Mouse (Mus musculus) G1E-ER4 (cell line): ENCODE results near the gene Cog6. TPM values are rescaled to one million over a fixed set of nuclear protein-coding genes. Genes with fewer than 3 reads are reported as not detected.

Source experiments
- GATA1 ChIP-seq: IDR thresholded peaks from one replicate; pipeline ENCODE4 v1.8.0; 2012; ENCODE audit warnings: low read length, inconsistent platforms
- polyA plus RNA-seq: library from polyadenylated mRNA; stranded (reverse); fragments of >175 nt; gene quantifications from 2 replicates; pipeline ENCODE4 v1.2.3, GENCODE M21; 2012

The Cog6 gene
- polyA plus RNA-seq, 1 experiment = 32.2 TPM

DNA sequence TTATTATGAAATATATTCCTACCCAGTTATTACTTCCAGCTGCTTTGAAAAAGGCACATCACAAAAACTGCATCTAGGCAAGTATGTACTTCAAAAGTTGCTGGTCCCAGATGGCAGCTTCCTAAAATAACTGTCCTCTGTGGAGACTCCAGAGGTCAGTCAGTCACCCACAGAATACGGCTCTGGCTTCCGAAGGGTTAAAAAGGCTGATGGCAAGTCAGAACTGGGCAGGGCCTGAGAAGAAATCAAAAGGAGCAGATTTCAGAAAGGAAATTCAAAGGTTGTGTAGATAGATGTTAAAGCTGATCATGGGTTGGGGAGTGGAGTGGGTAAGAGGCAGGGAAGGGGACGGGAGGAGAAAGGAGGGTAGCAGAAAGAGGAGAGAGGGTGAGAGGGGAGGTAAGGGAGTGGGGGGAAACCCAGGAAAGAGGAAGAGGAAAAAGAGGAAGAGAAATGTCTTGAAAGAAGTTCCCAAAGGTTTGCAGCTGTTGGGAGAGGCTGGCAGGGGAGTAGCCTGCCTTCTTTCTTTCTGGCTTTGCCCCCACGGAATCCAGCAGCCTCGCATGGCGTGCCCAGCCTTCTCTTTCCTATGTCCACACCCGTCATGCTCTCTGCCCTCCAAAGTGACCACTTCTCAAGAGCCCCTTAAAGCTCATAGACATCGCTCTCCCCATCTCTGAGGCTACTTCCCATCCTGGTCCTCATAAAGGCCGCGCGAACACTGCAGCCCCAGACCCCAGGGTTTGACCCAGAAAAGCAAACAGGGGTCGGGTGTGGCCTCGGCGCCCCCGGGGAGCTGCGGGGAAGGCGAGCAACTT lies 23.8 kb upstream of the Cog6 start:
- TF ChIP-seq GATA1 = no peak

DNA sequence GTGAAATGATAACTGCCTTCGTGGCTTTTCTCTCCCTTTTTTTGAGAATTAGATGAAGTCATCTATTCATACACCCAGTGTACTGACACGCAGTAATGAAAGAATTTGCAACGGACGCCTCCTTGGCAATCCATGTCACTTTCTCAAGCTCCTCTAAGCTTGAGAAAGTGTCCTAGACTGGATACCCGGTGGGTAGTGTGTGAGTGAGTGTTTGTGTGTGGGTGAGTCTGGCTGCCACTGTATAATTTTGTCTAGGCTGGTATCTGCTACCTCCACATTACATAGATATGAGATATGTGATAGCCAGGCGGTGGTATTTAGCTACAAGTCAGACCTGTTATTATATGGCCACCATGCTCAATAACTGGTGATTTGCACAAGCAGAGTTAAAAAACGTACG lies 22.7 kb upstream of the Cog6 start:
- TF ChIP-seq GATA1 = no peak

DNA sequence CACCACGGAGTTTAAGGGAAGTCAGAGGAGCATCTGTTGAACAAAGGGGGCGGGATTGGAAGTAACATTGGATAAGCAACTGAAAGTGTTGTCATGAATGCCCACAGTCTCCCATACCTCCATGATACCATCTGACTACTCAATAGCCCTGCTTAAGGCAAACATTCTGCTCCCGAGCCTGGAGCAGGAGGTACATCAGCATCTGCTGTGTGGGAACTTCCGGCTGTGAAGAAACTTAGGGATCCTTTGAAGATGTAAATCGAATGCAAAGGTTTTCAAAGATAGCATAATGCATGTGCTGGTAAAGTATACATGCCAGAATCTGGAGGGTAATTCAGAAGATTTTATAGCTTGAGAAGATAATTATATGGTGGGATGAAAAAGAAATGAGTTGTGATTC lies 21.9 kb upstream of the Cog6 start:
- TF ChIP-seq GATA1 = no peak

DNA sequence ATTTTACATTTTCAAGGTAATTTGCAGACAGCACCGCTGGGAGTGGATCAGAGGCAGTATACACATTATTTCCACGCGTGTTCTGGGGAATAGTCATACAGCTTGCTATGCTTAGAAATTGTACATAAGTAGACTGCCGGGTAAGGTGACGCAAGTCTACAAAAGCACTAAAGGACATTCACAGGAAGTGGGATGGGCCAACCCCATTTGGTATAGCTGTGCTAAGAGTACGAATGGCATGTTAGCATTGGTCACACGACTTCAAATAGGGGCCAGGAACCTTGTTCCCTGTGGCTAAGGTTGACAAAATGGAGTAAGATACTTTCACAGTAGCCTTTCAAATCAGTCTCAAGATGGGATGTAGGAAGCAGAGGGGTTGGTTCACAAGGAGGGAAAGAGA lies 19.9 kb upstream of the Cog6 start:
- TF ChIP-seq GATA1 = no peak

DNA sequence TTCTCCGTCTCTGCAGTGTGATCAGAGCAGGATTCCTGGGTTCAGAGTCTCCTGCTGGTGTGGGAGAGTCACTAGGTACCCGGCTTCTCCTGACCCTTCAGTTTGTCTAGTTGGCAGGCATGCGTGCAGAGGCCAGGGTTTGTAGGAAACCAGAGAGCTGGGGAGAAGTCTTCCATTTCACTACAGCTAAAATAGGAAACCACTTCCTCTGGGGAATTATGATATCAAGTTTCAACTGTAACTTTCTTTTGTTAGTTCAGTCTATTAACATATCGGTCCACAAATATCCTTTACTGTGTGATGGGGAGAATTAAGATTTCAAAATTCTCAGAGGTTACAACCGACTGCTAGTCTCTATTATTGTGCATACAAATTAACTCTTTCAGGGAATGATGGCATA lies 19.0 kb upstream of the Cog6 start:
- TF ChIP-seq GATA1 = no peak

DNA sequence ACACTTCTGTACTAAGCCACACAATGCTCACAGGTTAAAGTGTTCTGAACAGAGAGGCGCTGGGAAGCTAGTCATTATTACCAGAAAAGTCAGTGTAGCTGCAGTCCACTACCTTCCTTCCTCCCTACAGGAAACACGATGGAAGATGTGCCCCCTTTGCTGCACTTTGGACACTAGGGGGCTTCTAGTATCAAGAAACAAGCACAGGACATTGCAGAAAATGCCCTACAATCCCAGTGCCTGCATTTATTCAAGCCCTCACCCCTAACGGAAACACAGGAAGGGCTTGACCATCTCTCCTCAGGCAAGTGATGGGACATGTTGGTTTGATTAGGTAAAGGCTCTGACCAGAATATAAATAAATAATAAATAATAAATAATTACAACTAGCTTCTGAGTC lies 16.4 kb upstream of the Cog6 start:
- TF ChIP-seq GATA1 = no peak

DNA sequence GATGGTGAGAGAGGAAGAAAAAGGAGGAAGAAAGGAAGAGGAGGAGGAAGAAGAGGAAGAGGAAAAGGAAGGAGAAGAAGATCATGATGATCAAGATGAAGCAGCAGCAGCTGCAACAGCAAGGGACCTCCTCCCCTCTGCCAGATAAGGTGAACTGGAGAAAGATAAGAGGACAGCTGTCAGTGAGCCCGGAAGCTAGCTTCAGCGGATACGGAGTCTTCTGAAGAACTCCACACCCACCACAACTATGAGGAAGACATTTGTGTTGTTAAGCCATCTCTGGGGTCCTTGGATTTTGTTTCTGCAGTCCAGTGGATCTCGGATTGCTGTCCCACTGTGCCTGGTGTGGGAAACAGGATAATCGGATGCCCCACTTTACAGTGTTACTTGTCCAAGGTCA lies 15.4 kb upstream of the Cog6 start:
- TF ChIP-seq GATA1 = peak; percentile 77

DNA sequence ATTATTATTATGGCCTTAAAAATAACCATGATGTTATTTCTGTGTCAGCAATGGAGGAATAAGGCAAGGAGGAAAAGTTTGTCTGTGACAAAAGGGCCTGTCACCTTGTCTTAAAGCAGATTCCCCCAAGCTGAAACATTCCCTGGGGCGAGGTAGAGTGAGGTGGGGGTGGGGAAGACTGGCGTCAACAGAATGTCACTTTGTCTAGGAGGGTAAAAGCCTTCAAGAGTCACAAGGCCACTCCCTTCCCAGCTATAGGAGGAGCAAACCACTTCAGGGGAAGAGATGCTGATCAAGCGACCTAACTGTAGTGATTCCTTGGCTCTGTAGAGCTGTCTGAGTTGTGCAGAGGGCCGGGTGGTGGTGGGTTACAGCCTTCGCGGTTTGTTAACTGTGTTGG lies 14.5 kb upstream of the Cog6 start:
- TF ChIP-seq GATA1 = no peak

DNA sequence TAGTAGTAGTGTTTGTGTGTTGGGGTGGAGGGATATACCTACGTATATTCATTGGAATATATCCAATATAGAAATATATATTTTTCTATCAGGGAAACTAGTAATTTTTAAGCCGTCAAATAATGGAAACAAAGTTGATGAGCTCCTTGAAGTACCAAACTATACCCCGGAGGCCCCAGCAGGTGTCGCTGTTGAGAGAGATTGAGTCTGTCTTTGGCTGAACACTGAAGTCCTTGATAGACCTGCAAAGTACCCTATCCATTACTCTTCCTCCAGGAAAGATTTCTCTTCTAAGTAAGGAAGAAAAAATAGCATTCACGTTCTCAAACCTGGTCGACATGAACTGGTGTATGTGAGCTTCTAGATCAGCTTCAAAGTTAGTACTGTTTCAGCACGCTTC lies 12.0 kb upstream of the Cog6 start:
- no peak for TF ChIP-seq GATA1

DNA sequence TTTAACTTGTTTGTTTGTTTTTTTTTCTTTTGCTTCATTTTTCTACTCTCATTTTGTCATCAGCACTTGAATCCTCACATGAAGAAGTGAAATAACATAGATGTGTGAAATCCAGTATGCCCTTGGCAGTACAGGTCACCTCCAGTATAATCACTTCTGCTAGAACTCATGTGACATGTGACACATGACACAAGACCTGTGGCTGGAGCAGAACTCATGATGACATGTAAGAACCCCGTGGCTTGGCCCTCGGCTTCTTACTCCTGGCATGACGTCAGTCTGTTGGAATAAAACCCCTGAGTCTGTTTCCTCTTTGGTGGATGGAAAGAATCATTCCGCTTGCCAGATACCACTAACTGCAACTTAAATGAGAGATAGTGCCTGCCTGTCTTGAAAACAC lies 10.3 kb upstream of the Cog6 start:
- no peak for TF ChIP-seq GATA1

DNA sequence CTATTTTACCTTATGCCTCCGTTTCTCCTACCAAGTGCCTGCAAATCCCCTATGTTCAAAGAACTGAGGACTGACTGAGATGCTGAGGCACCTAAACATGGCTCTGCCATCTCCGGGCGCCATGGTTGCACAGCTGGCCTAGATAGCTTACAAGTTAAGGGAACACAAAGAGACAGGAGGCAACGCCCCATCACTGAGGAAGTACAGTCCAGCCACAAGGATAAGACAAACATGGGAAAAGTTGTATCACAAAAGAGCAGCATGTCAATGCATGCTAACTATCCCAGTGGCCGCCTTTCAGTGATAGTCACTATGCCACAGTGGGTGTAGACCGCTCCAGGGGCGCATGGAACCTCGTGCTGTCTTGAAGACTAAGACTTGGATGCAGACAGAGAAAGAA lies 9.6 kb downstream of the Cog6 start:
- no peak for TF ChIP-seq GATA1

DNA sequence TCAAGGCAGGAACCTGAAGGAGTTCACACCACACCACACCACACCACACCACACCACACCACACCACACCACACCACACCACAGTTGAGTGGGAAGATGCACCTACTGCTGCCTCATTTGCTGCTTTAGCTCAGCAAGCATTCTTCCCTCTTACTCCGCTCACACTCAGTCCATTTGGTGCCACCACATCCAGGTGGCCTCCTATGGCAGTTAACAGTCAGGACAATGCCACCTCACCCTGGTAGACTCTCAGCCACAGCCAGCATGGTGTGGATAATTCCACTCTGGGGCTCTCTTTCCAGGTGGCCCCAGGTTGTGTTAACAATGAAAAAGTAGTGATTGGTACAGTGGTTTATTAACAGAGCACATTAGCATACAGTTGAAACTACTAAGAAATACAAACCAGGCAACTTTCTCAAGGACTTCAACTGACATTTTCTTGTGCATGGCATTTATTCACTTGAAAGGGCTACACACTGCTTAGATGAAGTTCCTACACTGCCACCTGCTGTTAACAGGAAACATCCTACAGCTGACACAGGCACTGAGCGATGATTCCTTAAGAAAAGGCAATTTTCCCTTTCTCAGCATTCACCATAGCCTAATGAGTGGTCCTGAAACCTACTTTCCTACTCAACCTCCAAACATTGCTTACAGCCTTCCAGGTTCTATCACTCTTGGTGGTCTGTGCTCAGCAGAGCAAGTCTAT lies 12.5 kb downstream of the Cog6 start:
- no peak for TF ChIP-seq GATA1

DNA sequence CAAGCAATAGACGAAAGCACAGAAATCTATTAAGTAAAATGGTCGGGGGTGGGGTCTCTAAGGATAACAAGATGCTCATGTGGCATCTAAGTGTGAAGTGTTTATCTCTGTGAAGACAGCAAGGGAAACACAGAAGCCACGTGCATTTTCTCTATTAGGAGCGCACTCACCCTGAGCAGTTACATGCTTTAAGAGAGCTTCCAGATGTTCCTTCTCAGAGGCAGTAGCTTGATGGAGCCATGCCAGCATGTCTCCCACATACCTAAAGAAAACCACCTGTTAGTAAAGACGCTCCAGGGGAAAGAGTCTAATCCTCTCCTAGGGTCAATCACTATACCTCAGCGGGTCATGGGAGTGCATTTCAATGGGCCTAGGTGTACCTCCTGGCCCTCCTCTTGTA lies 15.0 kb downstream of the Cog6 start:
- TF ChIP-seq GATA1 = no peak

DNA sequence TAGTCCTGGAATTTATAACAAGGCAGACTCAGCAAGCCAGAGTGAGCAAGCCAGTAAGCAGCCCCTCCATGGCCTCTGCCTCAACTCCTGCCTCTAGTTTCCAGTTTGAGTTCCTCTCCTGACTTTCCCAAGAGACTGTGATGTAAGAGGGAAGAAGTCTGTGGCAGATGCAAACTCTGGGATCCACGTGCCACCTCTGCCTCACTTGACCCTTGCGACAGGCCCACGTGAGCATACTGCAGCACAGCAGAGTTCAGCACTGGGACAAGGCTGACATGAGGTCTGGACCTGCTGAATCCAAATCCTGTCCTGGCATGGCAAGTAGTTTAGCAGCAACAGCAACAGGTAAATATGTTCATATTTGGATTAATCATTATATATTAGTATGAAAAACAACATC lies 17.0 kb downstream of the Cog6 start:
- no peak for TF ChIP-seq GATA1

DNA sequence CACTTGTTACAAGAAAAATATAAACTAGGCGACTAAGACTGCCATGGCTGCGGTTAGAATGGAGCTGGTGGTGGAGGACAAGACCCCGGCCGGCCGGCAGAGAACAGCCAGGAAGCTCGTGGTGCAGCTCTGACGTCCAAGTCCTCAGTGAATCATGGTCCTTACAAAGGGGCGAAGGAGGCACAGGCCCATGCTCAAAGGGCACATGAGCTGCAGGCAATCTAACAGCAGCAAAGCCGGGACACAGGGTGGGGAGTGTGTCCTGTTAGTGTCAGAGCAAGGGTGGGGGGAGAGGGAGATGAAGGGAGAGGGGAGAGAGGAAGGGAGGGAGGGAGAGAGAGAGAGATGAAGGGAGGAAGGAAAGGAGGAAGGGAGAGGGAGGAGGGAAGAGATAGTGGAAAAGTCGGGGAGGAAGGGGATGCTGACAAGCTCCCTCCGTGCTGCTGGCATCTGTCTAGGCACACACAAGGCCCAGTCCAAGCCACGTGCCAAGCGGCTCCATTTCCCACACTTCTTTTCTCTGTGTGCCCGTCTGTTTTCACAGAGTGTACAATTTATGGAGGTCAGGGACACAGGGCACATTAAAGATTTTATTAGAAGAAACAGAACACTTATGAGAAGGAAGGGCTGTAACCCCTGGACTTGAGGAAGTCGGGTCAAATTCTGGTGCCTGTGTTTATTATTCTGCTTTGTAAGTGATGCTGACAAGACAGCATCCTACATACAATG lies 17.9 kb downstream of the Cog6 start:
- TF ChIP-seq GATA1 = no peak

DNA sequence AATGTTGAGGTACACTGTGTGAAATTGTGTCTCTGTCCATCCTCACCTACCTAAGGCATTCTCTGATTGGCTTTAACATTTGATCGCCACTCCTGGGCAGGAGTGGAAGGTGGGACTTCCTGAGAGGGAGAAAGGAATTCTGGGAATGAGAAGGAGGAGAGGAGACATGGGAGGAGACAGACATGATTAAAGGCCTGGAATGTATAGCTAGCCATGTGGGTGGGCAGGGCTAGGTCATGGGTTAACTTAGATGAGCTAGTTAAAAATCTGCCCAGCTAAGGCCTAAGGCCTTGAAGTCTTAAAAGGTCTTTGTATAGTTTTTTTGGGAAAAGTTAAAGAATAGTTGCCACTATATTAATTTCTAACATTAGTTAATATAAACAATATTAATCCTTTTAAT lies 19.7 kb downstream of the Cog6 start:
- no peak for TF ChIP-seq GATA1
